Mouse (Mus musculus): ENCODE measurements at regions not wholly inside any gene's neighbourhood (a gene's known extent, or its start where the extent isn't known, plus 50 kb on each side); places are given as distances from the start of the nearest gene placed in this dataset.
"Not testable (repeated sequence)": the region's sequence is repeated elsewhere in the genome, so short reads cannot be mapped to it uniquely, and the experiment has no call there.

DNA sequence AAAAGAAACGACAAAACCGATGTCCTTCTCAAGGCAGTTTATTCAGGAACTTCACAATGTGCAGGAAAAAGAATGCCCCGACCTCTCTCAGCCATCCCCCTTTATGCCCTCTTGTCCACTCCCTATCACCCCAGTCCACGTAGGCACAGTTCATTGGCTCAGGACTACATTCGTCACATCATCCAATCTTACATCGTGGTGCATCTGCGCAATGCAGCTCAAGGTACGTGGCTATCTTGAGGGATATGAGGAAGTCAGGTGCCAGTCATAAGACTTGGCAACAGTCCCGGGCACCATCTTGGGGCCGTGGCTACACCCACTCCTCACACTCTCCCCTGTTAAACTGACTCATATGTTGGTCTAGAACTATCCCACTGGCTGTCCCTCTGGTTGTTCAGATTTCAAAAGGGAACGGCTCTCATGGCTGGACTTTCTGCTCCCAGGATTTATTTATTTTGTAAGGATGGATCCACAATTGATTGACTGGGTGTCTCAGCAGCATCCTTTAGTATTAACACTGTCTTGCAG is 87.4 kb upstream of the Olfr1402 start:
- DNase-seq (ENCODE audit: low read depth, low spot score), result not testable (repeated sequence)

DNA sequence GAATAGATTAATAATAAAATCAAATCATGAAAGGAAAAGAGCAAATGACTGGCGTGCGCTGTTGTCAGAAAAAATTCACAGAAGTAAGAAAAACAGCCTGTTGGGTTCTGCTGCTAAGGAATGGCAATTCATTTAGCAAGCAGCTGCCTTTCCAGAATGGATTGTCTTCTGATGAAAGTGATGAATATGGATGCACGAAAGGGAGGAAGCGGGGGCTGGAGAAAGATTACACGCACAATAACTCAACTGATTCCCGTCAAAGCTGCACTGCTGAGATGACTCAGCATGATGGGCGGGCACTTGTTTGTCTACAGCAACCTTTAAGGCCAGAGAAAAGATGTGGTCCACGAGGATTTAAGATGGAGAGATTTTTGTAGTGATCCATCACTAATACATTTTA is 85.4 kb upstream of the Olfr1402 start:
- no peak for DNase-seq (ENCODE audit: low read depth, low spot score)

- DNase-seq (ENCODE audit: low read depth, low spot score), result no peak
Measured at GRCm38 (mm10) chr3:97491904-97492303, 70.1 kb upstream of the Olfr1402 start.

- no peak for DNase-seq (ENCODE audit: low read depth, low spot score)
Measured at GRCm38 (mm10) chr3:97491208-97491607, 69.4 kb upstream of the Olfr1402 start.

GRCm38 (mm10) chr3:97489336-97489735 is 67.5 kb upstream of the Olfr1402 start:
- DNase-seq (ENCODE audit: low read depth, low spot score), result peak; percentile 18
